Mouse (Mus musculus): Measurements from ENCODE around the gene Gm9045. TPM values are rescaled to one million over a fixed set of nuclear protein-coding genes. Genes with fewer than 3 reads are reported as not detected.
"Not testable (repeated sequence)": the region's sequence is repeated elsewhere in the genome, so short reads cannot be mapped to it uniquely, and the experiment has no call there.

Gene Gm9045
- polyA plus RNA-seq (2014; fragmentation: Nextera tagmentation; extraction: Ambion mirVana): not detected in 2 replicates

DNA sequence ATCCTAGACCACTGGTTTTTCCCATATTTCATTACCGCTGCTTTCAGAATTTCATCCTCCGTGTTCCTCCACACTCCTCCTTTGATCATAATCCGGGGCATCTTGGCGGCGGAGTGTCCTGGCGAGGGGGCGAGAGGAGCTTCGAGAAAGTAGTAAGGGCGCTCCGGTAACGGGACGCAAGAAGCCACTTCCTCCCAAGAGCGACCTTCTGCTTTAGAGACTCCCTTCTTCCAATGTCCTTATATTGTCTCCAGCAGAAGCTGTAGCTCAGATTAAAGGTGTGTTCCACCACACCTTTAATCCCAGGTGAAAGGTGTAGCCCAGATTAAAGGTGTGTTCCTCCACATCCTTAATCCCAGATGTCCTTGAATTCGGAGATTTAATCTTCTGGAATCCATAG, at the start of gene Gm9045:
Gm9045 (minus strand) TSS at position 101 of the 400 bp plus-strand sequence.
- no CpG with 5 or more reads among the region's 14 CpGs for WGBS
- ATAC-seq (ENCODE audit: insufficient read depth, low FRiP score, low TSS enrichment): not testable (repeated sequence)

DNA sequence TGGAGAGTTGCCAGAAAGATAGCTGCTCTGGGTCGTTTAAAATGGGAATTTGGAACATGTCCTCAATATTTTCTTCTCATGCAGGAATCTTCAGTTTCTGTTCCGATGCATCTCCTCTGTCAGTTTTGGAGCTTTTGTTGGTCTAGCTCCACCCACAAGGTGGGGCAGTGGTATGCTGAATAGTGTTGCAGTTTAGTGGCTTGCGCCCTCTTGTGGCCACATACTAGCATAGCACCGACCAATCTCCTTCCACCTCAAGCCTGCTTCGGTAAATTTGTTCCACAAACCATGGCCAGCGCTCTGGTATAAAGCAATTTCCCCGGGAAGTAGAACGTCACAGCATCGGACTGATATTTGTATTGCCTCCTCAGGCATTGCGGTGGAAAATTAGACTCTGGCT, 32.8 kb upstream of the Gm9045 start:
- Histone ChIP-seq H3K36me3 (ENCODE audit: control insufficient read depth, insufficient read depth, low read length) (no peaks in the 10 kb centered on the region), H3K9me3 (ENCODE audit: control insufficient read depth, low read length) (no peaks in the 10 kb centered on the region), H3K27me3 (ENCODE audit: control insufficient read depth, insufficient read depth, low read length) (no peaks in the 10 kb centered on the region), H3K4me1 (ENCODE audit: control insufficient read depth, insufficient read depth, low read length) (no peaks in the 10 kb centered on the region), H3K4me3 (ENCODE audit: low read depth, low read length) (no peak overlapping the region), H3K27ac (ENCODE audit: low read depth, low read length) (no peak overlapping the region), H3K9ac (ENCODE audit: low read length) (0 out of 2 replicates have a peak overlapping the region, but pooled peaks have one; percentile 14), H3K4me2 (ENCODE audit: low read depth) (peak overlapping the region; percentile 31; the same call in 1 of the 2 replicates)
- ATAC-seq (ENCODE audit: insufficient read depth, low FRiP score, low TSS enrichment) (peak; percentile 92), DNase-seq (ENCODE audit: low spot score) (peak; percentile 89)
- WGBS: 13% methylated on average over 10 of the region's 10 CpGs

More for the DNA sequence above, at the start of gene Gm9045:
- H3K4me1 ChIP-seq (ENCODE audit: control insufficient read depth, insufficient read depth, low read length); H3K27me3 ChIP-seq (ENCODE audit: control insufficient read depth, insufficient read depth, low read length); H3K9ac ChIP-seq (ENCODE audit: low read length); H3K27ac ChIP-seq (ENCODE audit: low read depth, low read length); H3K9me3 ChIP-seq (ENCODE audit: control insufficient read depth, low read length); H3K4me3 ChIP-seq (ENCODE audit: low read depth, low read length); DNase-seq (ENCODE audit: low spot score); H3K36me3 ChIP-seq (ENCODE audit: control insufficient read depth, insufficient read depth, low read length); H3K4me2 ChIP-seq (ENCODE audit: low read depth): not testable (repeated sequence)

DNA sequence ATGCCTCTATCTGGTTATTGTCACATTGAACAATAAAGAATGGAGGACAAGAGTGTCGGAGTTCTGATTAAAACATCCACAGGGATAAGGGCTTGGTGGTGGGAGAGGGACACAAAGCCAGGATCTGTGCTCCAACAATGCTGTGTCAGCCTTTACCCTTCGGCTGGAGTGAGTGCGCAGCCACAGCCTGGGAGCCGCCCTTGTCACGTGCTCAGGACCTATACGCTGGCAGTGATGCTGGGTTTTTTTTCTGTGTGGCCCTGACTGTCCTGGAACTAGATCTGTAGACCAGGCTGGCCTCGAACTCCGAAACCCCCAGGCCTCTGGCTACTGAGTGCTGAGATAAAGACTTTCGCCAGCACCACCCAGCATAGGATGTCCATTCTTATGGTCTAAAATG, 31.9 kb upstream of the Gm9045 start:
- Histone ChIP-seq H3K4me3 (ENCODE audit: low read depth, low read length) (no peak overlapping the region), H3K4me2 (ENCODE audit: low read depth) (no peak overlapping the region), H3K4me1 (ENCODE audit: control insufficient read depth, insufficient read depth, low read length) (no peaks in the 10 kb centered on the region), H3K27me3 (ENCODE audit: control insufficient read depth, insufficient read depth, low read length) (no peaks in the 10 kb centered on the region), H3K9ac (ENCODE audit: low read length) (no peak overlapping the region), H3K9me3 (ENCODE audit: control insufficient read depth, low read length) (no peaks in the 10 kb centered on the region), H3K36me3 (ENCODE audit: control insufficient read depth, insufficient read depth, low read length) (no peaks in the 10 kb centered on the region), H3K27ac (ENCODE audit: low read depth, low read length) (no peak overlapping the region)
- ATAC-seq (ENCODE audit: insufficient read depth, low FRiP score, low TSS enrichment) (no peak), DNase-seq (ENCODE audit: low spot score) (no peak)
- WGBS: 88% methylated on average over 9 of the region's 9 CpGs

DNA sequence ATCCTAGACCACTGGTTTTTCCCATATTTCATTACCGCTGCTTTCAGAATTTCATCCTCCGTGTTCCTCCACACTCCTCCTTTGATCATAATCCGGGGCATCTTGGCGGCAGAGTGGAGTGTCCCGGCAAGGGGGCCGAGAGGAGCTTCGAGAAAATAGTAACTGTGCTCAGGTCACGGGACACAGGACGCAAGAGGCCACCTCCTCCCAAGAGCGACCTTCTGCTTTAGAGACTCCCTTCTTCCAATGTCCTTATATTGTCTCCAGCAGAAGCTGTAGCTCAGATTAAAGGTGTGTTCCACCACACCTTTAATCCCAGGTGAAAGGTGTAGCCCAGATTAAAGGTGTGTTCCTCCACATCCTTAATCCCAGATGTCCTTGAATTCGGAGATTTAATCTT, 16.4 kb upstream of the Gm9045 start, which contains the start of gene Gm9049:
Gm9049 (minus strand) TSS at position 101 of the 400 bp plus-strand sequence.
- H3K9me3 ChIP-seq (ENCODE audit: control insufficient read depth, low read length); H3K4me2 ChIP-seq (ENCODE audit: low read depth); H3K27me3 ChIP-seq (ENCODE audit: control insufficient read depth, insufficient read depth, low read length); H3K36me3 ChIP-seq (ENCODE audit: control insufficient read depth, insufficient read depth, low read length); H3K9ac ChIP-seq (ENCODE audit: low read length); ATAC-seq (ENCODE audit: insufficient read depth, low FRiP score, low TSS enrichment); H3K4me1 ChIP-seq (ENCODE audit: control insufficient read depth, insufficient read depth, low read length); DNase-seq (ENCODE audit: low spot score); H3K27ac ChIP-seq (ENCODE audit: low read depth, low read length); H3K4me3 ChIP-seq (ENCODE audit: low read depth, low read length): not testable (repeated sequence)
- no CpG with 5 or more reads among the region's 11 CpGs for WGBS

DNA sequence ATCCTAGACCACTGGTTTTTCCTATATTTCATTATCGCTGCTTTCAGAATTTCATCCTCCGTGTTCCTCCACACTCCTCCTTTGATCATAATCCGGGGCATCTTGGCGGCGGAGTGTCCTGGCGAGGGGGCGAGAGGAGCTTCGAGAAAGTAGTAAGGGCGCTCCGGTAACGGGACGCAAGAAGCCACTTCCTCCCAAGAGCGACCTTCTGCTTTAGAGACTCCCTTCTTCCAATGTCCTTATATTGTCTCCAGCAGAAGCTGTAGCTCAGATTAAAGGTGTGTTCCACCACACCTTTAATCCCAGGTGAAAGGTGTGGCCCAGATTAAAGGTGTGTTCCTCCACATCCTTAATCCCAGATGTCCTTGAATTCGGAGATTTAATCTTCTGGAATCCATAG, 10.9 kb upstream of the Gm9045 start, which contains the start of gene Gm9048:
Gm9048 (minus strand) TSS at position 101 of the 400 bp plus-strand sequence.
- 100% methylated on average over 1 of the region's 14 CpGs for WGBS
- ATAC-seq (ENCODE audit: insufficient read depth, low FRiP score, low TSS enrichment); H3K9ac ChIP-seq (ENCODE audit: low read length); H3K4me1 ChIP-seq (ENCODE audit: control insufficient read depth, insufficient read depth, low read length); H3K27me3 ChIP-seq (ENCODE audit: control insufficient read depth, insufficient read depth, low read length); H3K9me3 ChIP-seq (ENCODE audit: control insufficient read depth, low read length); H3K36me3 ChIP-seq (ENCODE audit: control insufficient read depth, insufficient read depth, low read length); H3K4me3 ChIP-seq (ENCODE audit: low read depth, low read length); DNase-seq (ENCODE audit: low spot score); H3K27ac ChIP-seq (ENCODE audit: low read depth, low read length); H3K4me2 ChIP-seq (ENCODE audit: low read depth): not testable (repeated sequence)

DNA sequence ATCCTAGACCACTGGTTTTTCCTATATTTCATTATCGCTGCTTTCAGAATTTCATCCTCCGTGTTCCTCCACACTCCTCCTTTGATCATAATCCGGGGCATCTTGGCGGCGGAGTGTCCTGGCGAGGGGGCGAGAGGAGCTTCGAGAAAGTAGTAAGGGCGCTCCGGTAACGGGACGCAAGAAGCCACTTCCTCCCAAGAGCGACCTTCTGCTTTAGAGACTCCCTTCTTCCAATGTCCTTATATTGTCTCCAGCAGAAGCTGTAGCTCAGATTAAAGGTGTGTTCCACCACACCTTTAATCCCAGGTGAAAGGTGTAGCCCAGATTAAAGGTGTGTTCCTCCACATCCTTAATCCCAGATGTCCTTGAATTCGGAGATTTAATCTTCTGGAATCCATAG, 5.5 kb upstream of the Gm9045 start, which contains the start of gene Gm9046:
Gm9046 (minus strand) TSS at position 101 of the 400 bp plus-strand sequence.
- not testable (repeated sequence) for H3K36me3 ChIP-seq (ENCODE audit: control insufficient read depth, insufficient read depth, low read length); H3K9ac ChIP-seq (ENCODE audit: low read length); H3K9me3 ChIP-seq (ENCODE audit: control insufficient read depth, low read length); H3K4me1 ChIP-seq (ENCODE audit: control insufficient read depth, insufficient read depth, low read length); DNase-seq (ENCODE audit: low spot score); H3K27ac ChIP-seq (ENCODE audit: low read depth, low read length); H3K4me3 ChIP-seq (ENCODE audit: low read depth, low read length); ATAC-seq (ENCODE audit: insufficient read depth, low FRiP score, low TSS enrichment); H3K4me2 ChIP-seq (ENCODE audit: low read depth); H3K27me3 ChIP-seq (ENCODE audit: control insufficient read depth, insufficient read depth, low read length)
- no CpG with 5 or more reads among the region's 14 CpGs for WGBS

DNA sequence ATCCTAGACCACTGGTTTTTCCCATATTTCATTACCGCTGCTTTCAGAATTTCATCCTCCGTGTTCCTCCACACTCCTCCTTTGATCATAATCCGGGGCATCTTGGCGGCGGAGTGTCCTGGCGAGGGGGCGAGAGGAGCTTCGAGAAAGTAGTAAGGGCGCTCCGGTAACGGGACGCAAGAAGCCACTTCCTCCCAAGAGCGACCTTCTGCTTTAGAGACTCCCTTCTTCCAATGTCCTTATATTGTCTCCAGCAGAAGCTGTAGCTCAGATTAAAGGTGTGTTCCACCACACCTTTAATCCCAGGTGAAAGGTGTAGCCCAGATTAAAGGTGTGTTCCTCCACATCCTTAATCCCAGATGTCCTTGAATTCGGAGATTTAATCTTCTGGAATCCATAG, 5.3 kb downstream of the Gm9045 start, which contains the start of gene Gm9044:
Gm9044 (minus strand) TSS at position 101 of the 400 bp plus-strand sequence.
- H3K27me3 ChIP-seq (ENCODE audit: control insufficient read depth, insufficient read depth, low read length); ATAC-seq (ENCODE audit: insufficient read depth, low FRiP score, low TSS enrichment); H3K36me3 ChIP-seq (ENCODE audit: control insufficient read depth, insufficient read depth, low read length); H3K4me3 ChIP-seq (ENCODE audit: low read depth, low read length); H3K27ac ChIP-seq (ENCODE audit: low read depth, low read length); H3K4me1 ChIP-seq (ENCODE audit: control insufficient read depth, insufficient read depth, low read length); H3K9me3 ChIP-seq (ENCODE audit: control insufficient read depth, low read length); H3K9ac ChIP-seq (ENCODE audit: low read length); H3K4me2 ChIP-seq (ENCODE audit: low read depth); DNase-seq (ENCODE audit: low spot score): not testable (repeated sequence)
- WGBS: no CpG with 5 or more reads among the region's 14 CpGs

DNA sequence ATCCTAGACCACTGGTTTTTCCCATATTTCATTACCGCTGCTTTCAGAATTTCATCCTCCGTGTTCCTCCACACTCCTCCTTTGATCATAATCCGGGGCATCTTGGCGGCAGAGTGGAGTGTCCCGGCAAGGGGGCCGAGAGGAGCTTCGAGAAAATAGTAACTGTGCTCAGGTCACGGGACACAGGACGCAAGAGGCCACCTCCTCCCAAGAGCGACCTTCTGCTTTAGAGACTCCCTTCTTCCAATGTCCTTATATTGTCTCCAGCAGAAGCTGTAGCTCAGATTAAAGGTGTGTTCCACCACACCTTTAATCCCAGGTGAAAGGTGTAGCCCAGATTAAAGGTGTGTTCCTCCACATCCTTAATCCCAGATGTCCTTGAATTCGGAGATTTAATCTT, 10.8 kb downstream of the Gm9045 start, which contains the start of gene Gm9040:
Gm9040 (minus strand) TSS at position 101 of the 400 bp plus-strand sequence.
- DNase-seq (ENCODE audit: low spot score); H3K4me2 ChIP-seq (ENCODE audit: low read depth); H3K4me1 ChIP-seq (ENCODE audit: control insufficient read depth, insufficient read depth, low read length); H3K27ac ChIP-seq (ENCODE audit: low read depth, low read length); H3K36me3 ChIP-seq (ENCODE audit: control insufficient read depth, insufficient read depth, low read length); H3K4me3 ChIP-seq (ENCODE audit: low read depth, low read length); ATAC-seq (ENCODE audit: insufficient read depth, low FRiP score, low TSS enrichment); H3K9ac ChIP-seq (ENCODE audit: low read length); H3K9me3 ChIP-seq (ENCODE audit: control insufficient read depth, low read length); H3K27me3 ChIP-seq (ENCODE audit: control insufficient read depth, insufficient read depth, low read length): not testable (repeated sequence)
- no CpG with 5 or more reads among the region's 11 CpGs for WGBS

DNA sequence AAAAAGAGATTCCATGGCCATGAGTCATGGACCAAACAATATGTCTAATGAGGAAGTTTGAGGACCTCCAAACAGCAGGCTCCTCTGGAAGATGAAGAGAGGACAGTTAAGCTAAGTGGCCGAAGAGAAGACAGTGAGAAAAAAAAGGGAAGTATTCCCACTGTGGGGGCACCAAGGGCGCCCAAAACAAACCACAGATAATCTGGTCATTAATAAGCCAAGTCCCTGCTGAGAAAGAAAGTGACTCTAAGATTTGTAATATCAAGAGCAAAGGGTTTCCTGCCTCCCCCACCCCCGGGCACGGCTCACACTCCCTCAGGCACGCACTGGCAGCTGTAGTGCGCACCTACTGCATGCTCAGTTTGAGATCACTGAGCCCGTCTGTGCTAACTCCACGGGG, 18.6 kb downstream of the Gm9045 start:
- Histone ChIP-seq H3K36me3 (ENCODE audit: control insufficient read depth, insufficient read depth, low read length) (no peaks in the 10 kb centered on the region), H3K27ac (ENCODE audit: low read depth, low read length) (no peak overlapping the region), H3K4me1 (ENCODE audit: control insufficient read depth, insufficient read depth, low read length) (no peaks in the 10 kb centered on the region), H3K9me3 (ENCODE audit: control insufficient read depth, low read length) (no peaks in the 10 kb centered on the region), H3K4me3 (ENCODE audit: low read depth, low read length) (no peak overlapping the region), H3K27me3 (ENCODE audit: control insufficient read depth, insufficient read depth, low read length) (no peaks in the 10 kb centered on the region), H3K4me2 (ENCODE audit: low read depth) (no peak overlapping the region), H3K9ac (ENCODE audit: low read length) (no peak overlapping the region)
- no peak for ATAC-seq (ENCODE audit: insufficient read depth, low FRiP score, low TSS enrichment)
- 90% methylated on average over 8 of the region's 8 CpGs for WGBS
- DNase-seq (ENCODE audit: low spot score): no peak

Data from neural tube, embryonic 11.5 days (tissue).